Mouse (Mus musculus) CD4-positive, CD25-positive, alpha-beta regulatory T cell (primary cell): ENCODE results near the gene Acp1. TPM values are rescaled to one million over a fixed set of nuclear protein-coding genes. Genes with fewer than 3 reads are reported as not detected.

Source experiments
- polyA plus RNA-seq: library from polyadenylated mRNA; unstranded; fragments of 100-300 nt; shearing (Covaris generic); gene quantifications from one replicate; pipeline ENCODE4 v1.2.1, GENCODE M21; 2017

Acp1 gene
- 50.1 TPM for polyA plus RNA-seq

GRCm38 (mm10) chr12:30911261-30912047, at the start of gene Acp1, which contains the start of gene Sh3yl1:
Acp1 (minus strand) TSS chr12:30911589.
Sh3yl1 (plus strand) TSS chr12:30911668.

GRCm38 (mm10) chr12:30883986-30884621, 27.3 kb downstream of the Acp1 start, which contains the start of gene Alkal2:
Alkal2 (plus strand) TSS chr12:30884322.

Other genes starting within 250 kb of the Acp1 start
- not detected for gene Alkal2, start 27.3 kb downstream of the Acp1 start, polyA plus RNA-seq
- gene Sh3yl1, start 79 bp upstream of the Acp1 start, polyA plus RNA-seq = 1.9 TPM
- 0.34 TPM for gene Fam110c, start 162.3 kb upstream of the Acp1 start, polyA plus RNA-seq